Mouse (Mus musculus) CH12.LX (cell line): ENCODE measurements around the gene Cables2. TPM values are rescaled to one million over a fixed set of nuclear protein-coding genes. Genes with fewer than 3 reads are reported as not detected.

Source experiments
- DNase-seq: peaks from one replicate; pipeline ENCODE4 v3.0.0-alpha.2; 2013; ENCODE audit errors: extremely low read depth
- H3K27ac ChIP-seq: 2 replicates; pipeline ENCODE4 v1.5.1; 2012; ENCODE audit warnings: low read depth, mild to moderate bottlenecking, control low read depth, moderate library complexity; ENCODE audit not compliant: insufficient read depth
- H3K27me3 ChIP-seq: replicated peaks from 2 replicates; pipeline ENCODE3; 2012; ENCODE audit warnings: inconsistent platforms
- H3K36me3 ChIP-seq, 2 experiments: replicated peaks in 1 of 2; 2 replicates each; pipeline versions ENCODE3 to v1.6.1; 2012; ENCODE audit warnings: inconsistent platforms in 1 of 2, low read length in 1 of 2, mild to moderate bottlenecking in 1 of 2, mixed read lengths in 1 of 2, moderate library complexity in 1 of 2; ENCODE audit not compliant: control insufficient read depth in 1 of 2, insufficient read depth in 1 of 2
- H3K4me1 ChIP-seq, 2 experiments: 2 replicates each; pipeline ENCODE4 v1.6.1; 2012; ENCODE audit warnings: inconsistent platforms in 1 of 2, moderate library complexity in 1 of 2; ENCODE audit not compliant: insufficient read depth in 2 of 2, control insufficient read depth in 1 of 2
- H3K4me2 ChIP-seq: 2 replicates; pipeline ENCODE4 v1.6.1; 2012; ENCODE audit warnings: low read depth, mild to moderate bottlenecking, control low read depth; ENCODE audit not compliant: poor library complexity, insufficient read depth, severe bottlenecking
- H3K4me3 ChIP-seq, 3 experiments: fragments of 150-350 bp in 1 of 3; sonication (generic) in 1 of 3; replicated peaks in 1 of 3; 2 replicates each; pipeline versions ENCODE3 to v1.5.1; 2011 to 2012; ENCODE audit warnings: low read depth in 2 of 3, low read length in 2 of 3, mild to moderate bottlenecking in 2 of 3, moderate library complexity in 2 of 3, control low read depth in 1 of 3, improper control_type of control experiment in 1 of 3, inconsistent platforms in 1 of 3, mixed read lengths in 1 of 3; ENCODE audit not compliant: poor library complexity in 1 of 3
- H3K79me2 ChIP-seq: replicated peaks from 2 replicates; pipeline ENCODE4 v1.6.1; 2012; ENCODE audit warnings: mild to moderate bottlenecking, moderate library complexity; ENCODE audit not compliant: control insufficient read depth, poor library complexity, insufficient read depth, severe bottlenecking; ENCODE audit errors: extremely low read depth
- H3K9ac ChIP-seq: 2 replicates; pipeline ENCODE4 v1.6.1; 2012; ENCODE audit warnings: low read depth, mild to moderate bottlenecking, control low read depth, moderate library complexity; ENCODE audit not compliant: insufficient read depth
- H3K9me3 ChIP-seq: replicated peaks from 2 replicates; pipeline ENCODE3; 2012; ENCODE audit warnings: low read length, inconsistent platforms, mixed read lengths
- BHLHE40 ChIP-seq: IDR thresholded peaks from 2 replicates; pipeline ENCODE4 v1.6.1; 2011; ENCODE audit warnings: mild to moderate bottlenecking, low read depth, low read length, improper control_type of control experiment
- CTCF ChIP-seq, 2 experiments: IDR thresholded peaks in 1 of 2; conservative IDR thresholded peaks in 1 of 2; 2 replicates each; pipeline ENCODE4 v1.5.1; 2011 to 2012; ENCODE audit warnings: low read depth in 2 of 2, low read length in 2 of 2, improper control_type of control experiment in 1 of 2, inconsistent platforms in 1 of 2, mild to moderate bottlenecking in 1 of 2, moderate library complexity in 1 of 2
- EP300 ChIP-seq: IDR thresholded peaks from 2 replicates; pipeline ENCODE4 v1.6.1; 2011; ENCODE audit warnings: low read length, improper control_type of control experiment
- GABPA ChIP-seq: IDR thresholded peaks from 2 replicates; pipeline ENCODE4 v1.6.1; 2012; ENCODE audit warnings: low read depth, low read length, improper control_type of control experiment, inconsistent platforms; ENCODE audit not compliant: insufficient replicate concordance
- JUND ChIP-seq: conservative IDR thresholded peaks from 2 replicates; pipeline ENCODE4 v1.6.1; 2011; ENCODE audit warnings: low read depth, low read length, improper control_type of control experiment
- KAT2A ChIP-seq: IDR thresholded peaks from 2 replicates; pipeline ENCODE4 v1.6.1; 2012; ENCODE audit warnings: low read length, improper control_type of control experiment, inconsistent platforms; ENCODE audit not compliant: insufficient replicate concordance
- MAX ChIP-seq: IDR thresholded peaks from 2 replicates; pipeline ENCODE4 v1.6.1; 2011; ENCODE audit warnings: low read length, improper control_type of control experiment
- MEF2A ChIP-seq: IDR thresholded peaks from 2 replicates; pipeline ENCODE4 v1.6.1; 2014; ENCODE audit warnings: low read depth, mild to moderate bottlenecking, inconsistent platforms, low read length, improper control_type of control experiment, borderline replicate concordance
- MXI1 ChIP-seq: IDR thresholded peaks from 2 replicates; pipeline ENCODE4 v1.6.1; 2011; ENCODE audit warnings: mild to moderate bottlenecking, low read depth, low read length, improper control_type of control experiment
- NELFE ChIP-seq: IDR thresholded peaks from 2 replicates; pipeline ENCODE4 v1.6.1; 2011; ENCODE audit warnings: low read depth, low read length, improper control_type of control experiment
- PAX5 ChIP-seq: IDR thresholded peaks from 2 replicates; pipeline ENCODE4 v1.6.1; 2012; ENCODE audit warnings: low read length, inconsistent platforms, mixed read lengths
- RAD21 ChIP-seq: IDR thresholded peaks from 2 replicates; pipeline ENCODE4 v1.6.1; 2011; ENCODE audit warnings: low read depth, mild to moderate bottlenecking, low read length, improper control_type of control experiment, moderate library complexity
- RCOR1 ChIP-seq: conservative IDR thresholded peaks from 2 replicates; pipeline ENCODE4 v1.6.1; 2012; ENCODE audit warnings: low read depth, mild to moderate bottlenecking, inconsistent platforms, low read length, improper control_type of control experiment
- SIN3A ChIP-seq: IDR thresholded peaks from 2 replicates; pipeline ENCODE4 v1.6.1; 2012; ENCODE audit warnings: low read length, improper control_type of control experiment, inconsistent platforms
- TCF12 ChIP-seq: IDR thresholded peaks from 2 replicates; pipeline ENCODE4 v1.6.1; 2014; ENCODE audit warnings: low read depth, mild to moderate bottlenecking, inconsistent platforms, low read length, improper control_type of control experiment
- USF2 ChIP-seq: conservative IDR thresholded peaks from 2 replicates; pipeline ENCODE4 v1.6.1; 2011; ENCODE audit warnings: low read depth, low read length, improper control_type of control experiment
- ZC3H11A ChIP-seq: IDR thresholded peaks from 2 replicates; pipeline ENCODE4 v1.6.1; 2012; ENCODE audit warnings: low read depth, mild to moderate bottlenecking, inconsistent platforms, low read length, improper control_type of control experiment
- dilution Hi-C: fragments of 300-500 bp; cut with MboI; formaldehyde crosslinking; loops from 2 replicates; pipeline ENCODE4 v1.14.3; 2020; ENCODE audit warnings: low sequenced_read_pairs; ENCODE audit not compliant: extremely low pct_unique_long_range_greater_than_20kb, extremely low pct_ligation_motif_present
- in situ Hi-C: fragments of 300-500 bp; cut with MboI; formaldehyde crosslinking; loops from 3 replicates; pipeline ENCODE4 v1.14.3; 2019; ENCODE audit warnings: low sequenced_read_pairs, low pct_ligation_motif_present, low pct_unique_long_range_greater_than_20kb, mixed read lengths
- polyA plus RNA-seq: library from polyadenylated mRNA; unstranded; fragments of >175 nt; gene quantifications from 2 replicates; pipeline ENCODE4 v1.2.1, GENCODE M21; 2012; ENCODE audit warnings: low read depth; ENCODE audit not compliant: insufficient read length
- total RNA-seq, 2 experiments: library from RNA; depleted of rRNA; stranded (reverse); fragments of 300-350 nt in 1 of 2; fragments of >200 nt in 1 of 2; gene quantifications; 2 replicates each; pipeline ENCODE4 v1.2.3; 2012 to 2014

Cables2 gene
- total and polyA plus RNA-seq, 3 experiments, result 13.0 to 29.9 (median 17.2) TPM

DNA sequence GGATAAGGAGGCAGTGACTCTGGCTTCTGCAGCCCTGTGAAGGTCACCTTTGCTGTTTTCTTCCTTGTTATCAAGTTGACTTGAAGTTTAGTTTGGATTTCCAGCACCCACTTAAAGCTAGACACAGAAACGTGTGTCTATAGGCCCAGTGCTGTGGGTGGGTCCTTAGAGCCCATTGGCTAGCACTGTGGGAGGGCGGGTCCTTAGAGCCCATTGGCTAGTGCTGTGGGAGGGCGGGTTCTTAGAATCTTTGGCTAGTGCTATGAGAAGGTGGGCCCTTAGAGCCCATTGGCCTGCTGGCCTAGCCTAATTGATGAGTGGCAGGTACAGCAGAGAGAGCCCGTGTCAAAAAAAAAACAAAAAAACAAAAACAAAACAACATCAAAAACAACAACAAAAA, 46.9 kb upstream of the Cables2 start:
- Histone ChIP-seq H3K79me2 (no peaks in the 10 kb centered on the region), H3K4me2 (no peak overlapping the region), H3K36me3 (no peaks in the 10 kb centered on the region), H3K9me3 (no peaks in the 10 kb centered on the region), H3K27ac (no peak overlapping the region), H3K9ac (no peak overlapping the region), H3K4me1 (peaks cover 0 to 3% of the 10 kb centered on the region in 2 experiments; a peak in 1 of 4 replicates), H3K27me3 (peaks cover 72% of the 10 kb centered on the region), H3K4me3 (no peak overlapping the region)
- in situ Hi-C loops, result no loop called here
- TF ChIP-seq EP300 (no peak), KAT2A (no peak), JUND (no peak)
- dilution Hi-C loops, result no loop called here
- DNase-seq, result no peak

DNA sequence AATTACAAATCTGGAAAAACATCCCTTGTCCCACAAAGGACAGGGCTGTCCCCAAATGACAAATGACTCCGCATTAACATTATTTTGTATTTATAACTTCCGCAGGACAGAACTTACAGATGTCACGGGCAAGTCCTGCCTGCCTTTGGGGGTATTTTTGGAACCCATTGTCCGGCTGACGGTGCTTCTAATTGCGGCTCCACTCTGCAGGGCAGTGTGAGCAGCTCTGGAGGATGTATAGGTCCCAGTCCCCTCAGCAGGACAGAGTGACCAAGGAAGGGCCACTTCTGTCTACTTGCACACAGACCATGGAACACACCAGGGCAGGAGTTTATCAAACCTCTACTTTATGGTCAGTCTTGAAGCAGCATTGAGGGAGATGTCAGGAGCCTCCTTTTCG, 44.3 kb upstream of the Cables2 start:
- H3K9ac ChIP-seq, result no peak overlapping the region
- no peak overlapping the region for H3K27ac ChIP-seq
- no peaks in the 10 kb centered on the region for H3K9me3 ChIP-seq
- no peaks in the 10 kb centered on the region for H3K79me2 ChIP-seq
- no peaks in the 10 kb centered on the region for H3K36me3 ChIP-seq
- TF ChIP-seq PAX5 (no peak), CTCF (conservative IDR thresholded peaks at IDR 0.05 in 1 of 2, IDR thresholded peaks at IDR 0.05 in 1 of 2; ENCODE audit: low read depth in 2 of 2, low read length in 2 of 2) (no peak), BHLHE40 (no peak), GABPA (no peak), RAD21 (no peak), MEF2A (no peak), MAX (no peak), TCF12 (no peak), KAT2A (no peak), SIN3A (no peak), USF2 (no peak), ZC3H11A (no peak), MXI1 (no peak), NELFE (no peak), RCOR1 (no peak)
- H3K27me3 ChIP-seq, result peaks cover 65% of the 10 kb centered on the region
- H3K4me1 ChIP-seq, result no peaks in the 10 kb centered on the region
- in situ Hi-C loops, result no loop called here
- no peak overlapping the region for H3K4me2 ChIP-seq
- dilution Hi-C loops, result no loop called here
- DNase-seq, result no peak
- H3K4me3 ChIP-seq, result no peak overlapping the region
